Comparison of ENCODE assay signal across 8 mouse cellular contexts in the genomic region with DNA sequence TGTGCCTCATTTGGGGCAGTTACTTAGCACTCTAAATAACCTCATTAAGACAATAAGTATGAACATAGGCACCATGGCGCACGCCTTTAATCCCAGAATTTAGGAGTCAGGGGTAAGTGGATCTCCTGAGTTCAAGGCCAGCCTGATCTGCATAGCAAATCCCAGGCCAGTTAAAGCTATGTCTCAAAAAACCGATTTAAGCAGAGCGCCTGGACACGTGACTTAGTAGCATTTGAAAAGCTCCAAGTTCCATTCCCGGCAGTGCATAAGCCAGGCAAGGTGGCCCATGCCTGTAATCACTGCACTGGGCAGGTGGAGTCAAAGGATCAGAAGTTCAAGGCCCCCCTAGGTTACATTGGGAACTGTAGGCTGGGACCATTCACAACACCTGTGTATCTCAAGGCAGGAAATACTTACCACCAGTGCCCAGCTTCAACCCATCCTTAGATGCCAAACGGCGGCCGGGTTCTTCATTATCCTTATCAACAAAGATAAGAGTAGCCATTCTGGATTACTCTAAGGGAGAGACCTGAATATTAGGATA. TPM values are rescaled to one million over a fixed set of nuclear protein-coding genes. Genes with fewer than 3 reads are reported as not detected.
DNase-seq lines count a peak whose midpoint lies in the region; ATAC-seq and TF ChIP-seq lines count a peak whose summit lies in the region.

No protein-coding gene starts in this region.

- peak overlapping the region; percentile 82 for H3K9ac ChIP-seq in heart, embryonic 12.5 days
- H3K9ac ChIP-seq in ES-E14 (ENCODE audit: insufficient read depth, low read depth, low read length, poor library complexity, severe bottlenecking), result no peak overlapping the region
- no peak overlapping the region for H3K9ac ChIP-seq in hindbrain, embryonic 11.5 days (ENCODE audit: low read depth, low read length)

- ATAC-seq in heart, embryonic 12.5 days (ENCODE audit: insufficient number of reproducible peaks, low FRiP score), result no peak
- ATAC-seq in hindbrain, embryonic 11.5 days (ENCODE audit: low FRiP score), result peak; percentile 30; the same call in 1 of the 2 replicates

- no peak overlapping the region for H3K27ac ChIP-seq in heart, embryonic 12.5 days (ENCODE audit: poor library complexity, severe bottlenecking)
- H3K27ac ChIP-seq in ES-E14 (ENCODE audit: insufficient read depth, low read depth, low read length, poor library complexity, severe bottlenecking), result no peak overlapping the region
- H3K27ac ChIP-seq in hindbrain, embryonic 11.5 days (ENCODE audit: low read depth, low read length), result no peak overlapping the region
- no peak overlapping the region for H3K27ac ChIP-seq in macrophage

- in situ Hi-C loops in ES-E14 (cut with MboI; ENCODE audit: low sequenced_read_pairs in 2 of 2, unreplicated experiment in 2 of 2), result no loop called here

- peak overlapping the region; percentile 69 for H3K4me3 ChIP-seq in heart, embryonic 12.5 days
- H3K4me3 ChIP-seq in ES-E14 (ENCODE audit: insufficient read depth in 1 of 2, low read depth in 1 of 2, low read length in 2 of 2, poor library complexity in 1 of 2, severe bottlenecking in 1 of 2) (peak overlapping the region; percentile 69 to 75), macrophage (ENCODE audit: inconsistent target) (peak overlapping the region; percentile 50)
- H3K4me3 ChIP-seq in hindbrain, embryonic 11.5 days (ENCODE audit: low read depth, low read length), result no peak overlapping the region

- H3K27me3 ChIP-seq in heart, embryonic 12.5 days (replicated peaks), result no peaks in the 10 kb centered on the region
- H3K27me3 ChIP-seq in hindbrain, embryonic 11.5 days (ENCODE audit: control insufficient read depth, insufficient read depth, low read length), result no peaks in the 10 kb centered on the region

- H3K4me2 ChIP-seq in heart, embryonic 12.5 days, result peak overlapping the region; percentile 68
- H3K4me2 ChIP-seq in hindbrain, embryonic 11.5 days (replicated peaks; ENCODE audit: low read depth, low read length), result no peak overlapping the region; the same call in 1 of the 2 replicates

- 65% methylated on average over 9 of the region's 9 CpGs for whole genome bisulfite sequencing in heart, embryonic 12.5 days
- 92% methylated on average over 9 of the region's 9 CpGs for WGBS in hindbrain, embryonic 11.5 days
- 94% methylated on average over 9 of the region's 9 CpGs for WGBS in macrophage (ENCODE audit: missing documents)

- H3K9me3 ChIP-seq in heart, embryonic 12.5 days (replicated peaks), result no peaks in the 10 kb centered on the region
- H3K9me3 ChIP-seq in ES-E14 (ENCODE audit: control insufficient read depth, insufficient read depth, low read depth, low read length), result no peaks in the 10 kb centered on the region
- H3K9me3 ChIP-seq in hindbrain, embryonic 11.5 days (ENCODE audit: control insufficient read depth, low read length), result no peaks in the 10 kb centered on the region

- H3K36me3 ChIP-seq in heart, embryonic 12.5 days, result peaks cover 31% of the 10 kb centered on the region
- H3K36me3 ChIP-seq in ES-E14 (ENCODE audit: control insufficient read depth, insufficient read depth, low read length, poor library complexity, severe bottlenecking) (peaks cover 11% of the 10 kb centered on the region; the same call in 1 of the 2 replicates), macrophage (ENCODE audit: inconsistent target) (peaks cover 33% of the 10 kb centered on the region)
- no peaks in the 10 kb centered on the region for H3K36me3 ChIP-seq in hindbrain, embryonic 11.5 days (ENCODE audit: control insufficient read depth, insufficient read depth, low read length)

- DNase-seq in heart, postnatal 4 days, result no peak
- no peak for DNase-seq in ES-E14 (ENCODE audit: low read depth, low spot score)
- DNase-seq in hindbrain, embryonic 11.5 days (ENCODE audit: low spot score), result no peak
- no peak for DNase-seq in cerebellum, adult 9-11 months
- no peak for DNase-seq in gastrocnemius, postnatal 10 days
- no peak for DNase-seq in ovary, postnatal 14 days (ENCODE audit: low spot score)

- H3K79me2 ChIP-seq in macrophage (ENCODE audit: inconsistent target), result peaks cover 8% of the 10 kb centered on the region; the same call in 1 of the 2 replicates

- peaks cover 12% of the 10 kb centered on the region for H3K4me1 ChIP-seq in heart, embryonic 12.5 days (replicated peaks)
- H3K4me1 ChIP-seq in ES-E14 (ENCODE audit: control insufficient read depth in 2 of 2, insufficient read depth in 2 of 2, low read length in 2 of 2, poor library complexity in 1 of 2), result peaks cover 0 to 2% of the 10 kb centered on the region in 2 experiments; a peak in 1 of 4 replicates
- 0 out of 2 replicates have a peak, but pooled peaks cover 2% of the 10 kb centered on the region for H3K4me1 ChIP-seq in hindbrain, embryonic 11.5 days (replicated peaks; ENCODE audit: control insufficient read depth, insufficient read depth, low read length)

TF ChIP-seq in ES-E14, 5 proteins besides CTCF, POLR2A, EP300 and RAD21:
- TF ChIP-seq ZNF384 (IDR thresholded peaks at IDR 0.05; ENCODE audit: low read depth, low read length), result no peak
- no peak for TF ChIP-seq HCFC1 (IDR thresholded peaks at IDR 0.05; ENCODE audit: borderline replicate concordance, insufficient read depth, low read length)
- TF ChIP-seq ZC3H11A (IDR thresholded peaks at IDR 0.05; ENCODE audit: borderline replicate concordance, low read depth, low read length), result no peak
- no peak for TF ChIP-seq CHD2 (IDR thresholded peaks at IDR 0.05; ENCODE audit: low read depth, low read length)
- TF ChIP-seq MAFK (IDR thresholded peaks at IDR 0.05; ENCODE audit: insufficient read depth, low read depth, low read length), result no peak

RNA-seq across cellular contexts. Expression of a gene that starts 0.8 kb away (rescaled TPM):
- polyA plus RNA-seq in heart, embryonic 12.5 days (2016; fragmentation: Nextera tagmentation; extraction: Ambion mirVana), result 117 and 121 TPM in 2 replicates
- 10 to 100 TPM; 83.5 to 98.0 TPM for total RNA-seq in heart, postnatal 4 days (2021)
- total RNA-seq in ES-E14 (2012; rRNA removed), result 69.3 and 90.5 TPM in 2 replicates
- polyA plus RNA-seq in hindbrain, embryonic 11.5 days (2014; fragmentation: Nextera tagmentation; extraction: Ambion mirVana), result 92.8 and 99.4 TPM in 2 replicates
- 100 to 1,000 TPM in 1 of 26 experiments, 10 to 100 TPM in 25; 11.5 to 134 (median 32.9) TPM for total RNA-seq in macrophage (2018; cell fraction: chromatin; rRNA removed)
- total RNA-seq in macrophage (2018; cell fraction: cytosol; rRNA removed), result 100 to 1,000 TPM in 13 of 26 experiments, 10 to 100 TPM in 13; 41.4 to 158 (median 88.3) TPM
- 100 to 1,000 TPM in 2 of 26 experiments, 10 to 100 TPM in 24; 22.8 to 168 (median 69.9) TPM for total RNA-seq in macrophage (2018; cell fraction: nucleus; rRNA removed)
- 51.8 to 104 TPM (median 86.0 TPM) in 3 replicates for polyA plus RNA-seq in macrophage (2018)
- total RNA-seq in gastrocnemius, postnatal 10 days (2021), result 10 to 100 TPM; 21.9 to 23.3 TPM

RNA-seq across cellular contexts. Expression of a gene that starts 8.3 kb away (rescaled TPM):
- 42.1 and 44.3 TPM in 2 replicates for polyA plus RNA-seq in heart, embryonic 12.5 days (2016; fragmentation: Nextera tagmentation; extraction: Ambion mirVana)
- total RNA-seq in heart, postnatal 4 days (2021), result 10 to 100 TPM; 25.8 to 28.6 TPM
- 23.5 and 28.8 TPM in 2 replicates for total RNA-seq in ES-E14 (2012; rRNA removed)
- polyA plus RNA-seq in hindbrain, embryonic 11.5 days (2014; fragmentation: Nextera tagmentation; extraction: Ambion mirVana), result 69.7 and 73.6 TPM in 2 replicates
- 10 to 100 TPM; 26.7 to 65.4 (median 51.5) TPM for total RNA-seq in macrophage (2018; cell fraction: chromatin; rRNA removed)
- total RNA-seq in macrophage (2018; cell fraction: cytosol; rRNA removed), result 10 to 100 TPM; 47.2 to 75.5 (median 59.5) TPM
- 10 to 100 TPM; 20.5 to 53.6 (median 36.4) TPM for total RNA-seq in macrophage (2018; cell fraction: nucleus; rRNA removed)
- 42.4 to 90.8 TPM (median 47.7 TPM) in 3 replicates for polyA plus RNA-seq in macrophage (2018)
- 10 to 100 TPM; 28.9 to 31.5 TPM for total RNA-seq in gastrocnemius, postnatal 10 days (2021)

RNA-seq across cellular contexts. Expression of a gene that starts 48.8 kb away (rescaled TPM):
- polyA plus RNA-seq in heart, embryonic 12.5 days (2016; fragmentation: Nextera tagmentation; extraction: Ambion mirVana), result 2.0 TPM in 2 replicates
- total RNA-seq in heart, postnatal 4 days (2021), result 10 to 100 TPM; 10.5 to 13.2 TPM
- not detected in 2 replicates for total RNA-seq in ES-E14 (2012; rRNA removed)
- 3.2 and 3.3 TPM in 2 replicates for polyA plus RNA-seq in hindbrain, embryonic 11.5 days (2014; fragmentation: Nextera tagmentation; extraction: Ambion mirVana)
- 1 to 10 TPM in 1 of 26 experiments, not detected in 25; 2.6 TPM for total RNA-seq in macrophage (2018; cell fraction: chromatin; rRNA removed)
- not detected for total RNA-seq in macrophage (2018; cell fraction: cytosol; rRNA removed)
- total RNA-seq in macrophage (2018; cell fraction: nucleus; rRNA removed), result not detected
- not detected in 3 replicates for polyA plus RNA-seq in macrophage (2018)
- 10 to 100 TPM; 27.9 to 31.1 TPM for total RNA-seq in gastrocnemius, postnatal 10 days (2021)
